Mouse (Mus musculus): ENCODE data around the gene Cyb5d2. TPM values are rescaled to one million over a fixed set of nuclear protein-coding genes. Genes with fewer than 3 reads are reported as not detected.
A peak's percentile ranks its signal among the peaks of the same experiment; 100 is the strongest.

Gene Cyb5d2
- polyA plus RNA-seq, 1 experiment: 5.6 TPM

DNA sequence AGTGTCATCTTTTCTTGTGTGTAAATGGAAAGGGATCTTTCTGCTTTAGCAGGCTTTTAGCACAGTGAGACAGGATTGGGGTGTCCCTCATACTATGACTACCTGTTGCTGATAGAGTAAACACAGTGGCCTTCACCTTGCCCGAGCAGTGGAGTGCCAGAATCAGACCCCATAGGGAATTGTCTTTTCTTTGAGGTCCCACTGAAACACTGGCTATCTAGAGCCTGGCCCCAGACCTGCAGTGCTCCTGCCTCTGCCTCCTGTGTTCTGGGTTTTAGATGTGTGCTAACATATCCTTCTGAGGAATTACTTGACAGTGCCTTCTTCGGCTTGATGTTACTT, 60.5 kb downstream of the Cyb5d2 start:
- no peak for DNase-seq (ENCODE audit: low read depth)
- TF ChIP-seq CTCF (IDR thresholded peaks at IDR 0.05; ENCODE audit: borderline replicate concordance, extremely low read depth, insufficient read depth, insufficient read length): no peak
- TF ChIP-seq POLR2A (IDR thresholded peaks at IDR 0.05; ENCODE audit: borderline replicate concordance, extremely low read depth, insufficient read depth, insufficient read length, poor library complexity, severe bottlenecking): no peak

- TF ChIP-seq CTCF (IDR thresholded peaks at IDR 0.05; ENCODE audit: borderline replicate concordance, extremely low read depth, insufficient read depth, insufficient read length) (no peak), POLR2A (IDR thresholded peaks at IDR 0.05; ENCODE audit: borderline replicate concordance, extremely low read depth, insufficient read depth, insufficient read length, poor library complexity, severe bottlenecking) (no peak)
- peak; percentile 5 for DNase-seq (ENCODE audit: low read depth)
Measured at GRCm38 (mm10) chr11:72734840-72735518, 61.0 kb downstream of the Cyb5d2 start.

DNA sequence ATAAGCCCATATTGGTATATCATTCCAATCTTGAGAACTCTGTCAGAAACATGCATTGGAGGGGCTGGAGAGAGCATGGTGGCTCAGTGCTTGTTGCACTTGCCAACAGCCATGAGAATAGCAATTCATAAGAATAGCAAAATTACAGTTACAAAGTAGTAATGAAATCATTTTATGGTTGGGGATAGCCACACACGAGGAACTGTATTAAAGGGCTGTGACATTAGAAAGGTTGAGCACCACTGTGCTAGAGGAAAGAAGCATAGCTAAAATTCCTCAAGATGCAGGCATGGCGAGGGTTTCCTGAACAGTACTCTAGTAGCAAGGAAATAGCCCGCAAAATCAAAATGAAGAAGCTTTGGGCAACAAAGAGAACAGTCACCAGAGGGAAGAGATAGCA, 62.2 kb downstream of the Cyb5d2 start:
- TF ChIP-seq CTCF (IDR thresholded peaks at IDR 0.05; ENCODE audit: borderline replicate concordance, extremely low read depth, insufficient read depth, insufficient read length) (no peak), POLR2A (IDR thresholded peaks at IDR 0.05; ENCODE audit: borderline replicate concordance, extremely low read depth, insufficient read depth, insufficient read length, poor library complexity, severe bottlenecking) (no peak)
- no peak for DNase-seq (ENCODE audit: low read depth)

Other genes with a start within 250 kb of the Cyb5d2 start
- gene Spns3, start 245.6 kb downstream of the Cyb5d2 start, polyA plus RNA-seq (2012; rRNA removed): 0.08 and 0.19 TPM in 2 replicates
- 48.5 and 52.2 TPM in 2 replicates for gene Ube2g1, start 188.9 kb downstream of the Cyb5d2 start, polyA plus RNA-seq (2012; rRNA removed)
- 44.7 and 50.3 TPM in 2 replicates for gene Ankfy1, start 106.1 kb downstream of the Cyb5d2 start, polyA plus RNA-seq (2012; rRNA removed)
- 28.4 and 38.1 TPM in 2 replicates for gene Zzef1, start 84 bp upstream of the Cyb5d2 start, polyA plus RNA-seq (2012; rRNA removed)
- 1.0 and 1.4 TPM in 2 replicates for gene Atp2a3, start 165.0 kb upstream of the Cyb5d2 start, polyA plus RNA-seq (2012; rRNA removed)
- 0.35 and 0.49 TPM in 2 replicates for gene P2rx1, start 203.0 kb upstream of the Cyb5d2 start, polyA plus RNA-seq (2012; rRNA removed)
- gene Camkk1, start 222.9 kb upstream of the Cyb5d2 start, polyA plus RNA-seq (2012; rRNA removed): 18.7 and 20.9 TPM in 2 replicates

Data from brain, embryonic 14.5 days (tissue).